Mouse (Mus musculus) liver, embryonic 14.5 days (tissue): ENCODE results near the gene Ahrr. TPM values are rescaled to one million over a fixed set of nuclear protein-coding genes. Genes with fewer than 3 reads are reported as not detected.

Experiments
- ATAC-seq: fragments of 200-750 bp; cut with Nextera tagmentation; 2 replicates; pipeline ENCODE4 v1.8.0; 2017; ENCODE audit warnings: moderate number of reproducible peaks, mild to moderate bottlenecking, moderate library complexity; ENCODE audit not compliant: insufficient read depth
- DNase-seq, 3 experiments: peaks; one replicate each; pipeline ENCODE4 v3.0.0-alpha.2; 2012 to 2013; ENCODE audit warnings: low read depth in 3 of 3, low spot score in 3 of 3
- H3K27ac ChIP-seq: fragments of 300-500 bp; sonication (generic); 2 replicates; pipeline ENCODE4 v1.5.1; 2014; ENCODE audit warnings: moderate library complexity, mild to moderate bottlenecking, control low read depth, inconsistent platforms
- H3K27me3 ChIP-seq: fragments of 300-500 bp; sonication (generic); 2 replicates; pipeline ENCODE4 v1.6.1; 2014; ENCODE audit warnings: mild to moderate bottlenecking, low read length, moderate library complexity; ENCODE audit not compliant: control insufficient read depth, insufficient read depth
- H3K36me3 ChIP-seq: fragments of 300-500 bp; sonication (generic); replicated peaks from 2 replicates; pipeline ENCODE4 v1.6.1; 2014; ENCODE audit warnings: low read depth; ENCODE audit not compliant: control insufficient read depth, insufficient read depth
- H3K4me1 ChIP-seq, 2 experiments: fragments of 200-500 bp in 1 of 2; fragments of 300-500 bp in 1 of 2; sonication (generic) in 1 of 2; replicated peaks; 2 replicates each; pipeline ENCODE4 v1.6.1; 2012 to 2014; ENCODE audit warnings: antibody characterized with exemption in 1 of 2, inconsistent platforms in 1 of 2, low read length in 1 of 2; ENCODE audit not compliant: control insufficient read depth in 2 of 2, insufficient read depth in 2 of 2
- H3K4me2 ChIP-seq: fragments of 300-500 bp; sonication (generic); 2 replicates; pipeline ENCODE4 v1.6.1; 2014; ENCODE audit warnings: low read depth, mild to moderate bottlenecking, control low read depth, moderate library complexity
- H3K4me3 ChIP-seq, 2 experiments: fragments of 200-500 bp in 1 of 2; fragments of 300-500 bp in 1 of 2; sonication (generic) in 1 of 2; 2 replicates each; pipeline ENCODE4 v1.5.1; 2012 to 2014; ENCODE audit warnings: low read depth in 2 of 2, low read length in 2 of 2, mild to moderate bottlenecking in 2 of 2, control low read depth in 1 of 2, inconsistent platforms in 1 of 2, moderate library complexity in 1 of 2; ENCODE audit not compliant: insufficient read depth in 1 of 2
- H3K9ac ChIP-seq: fragments of 300-500 bp; sonication (generic); replicated peaks from 2 replicates; pipeline ENCODE4 v1.6.1; 2014; ENCODE audit warnings: mild to moderate bottlenecking, control low read depth, moderate library complexity
- H3K9me3 ChIP-seq: fragments of 300-500 bp; sonication (generic); 2 replicates; pipeline ENCODE4 v1.6.1; 2016; ENCODE audit warnings: low read length, mixed read lengths; ENCODE audit not compliant: control insufficient read depth
- CTCF ChIP-seq: IDR thresholded peaks from 2 replicates; pipeline ENCODE4 v1.5.1; 2016; ENCODE audit warnings: antibody characterized with exemption, low read depth, control low read depth
- EP300 ChIP-seq: IDR thresholded peaks from 2 replicates; pipeline ENCODE4 v1.6.1; 2016; ENCODE audit warnings: antibody characterized with exemption, low read depth
- WGBS: fragments of 180-500 bp; shearing (Covaris S2); extraction: QIAGEN DNeasy Blood & Tissue Kit; methylation state at CpG from one replicate; pipeline ENCODE4 v1.1.7; 2014; ENCODE audit not compliant: insufficient replicate concordance; 5-methylcytosine and 5-hydroxymethylcytosine counted together
- polyA plus RNA-seq, 2 experiments: library from polyadenylated mRNA; depleted of rRNA in 1 of 2; stranded (reverse) in 1 of 2; unstranded in 1 of 2; fragments of >200 nt; fragmentation: Nextera tagmentation in 1 of 2; extraction: Ambion mirVana in 1 of 2; gene quantifications; 2 replicates each; pipeline versions ENCODE4 v1.2.1 to v1.2.3; 2012 to 2014

Ahrr gene
- 0.05 and 0.08 TPM in 2 replicates for polyA plus RNA-seq (2012; rRNA removed)
- 0.05 and 0.17 TPM in 2 replicates for polyA plus RNA-seq (2014; fragmentation: Nextera tagmentation; extraction: Ambion mirVana)

DNA sequence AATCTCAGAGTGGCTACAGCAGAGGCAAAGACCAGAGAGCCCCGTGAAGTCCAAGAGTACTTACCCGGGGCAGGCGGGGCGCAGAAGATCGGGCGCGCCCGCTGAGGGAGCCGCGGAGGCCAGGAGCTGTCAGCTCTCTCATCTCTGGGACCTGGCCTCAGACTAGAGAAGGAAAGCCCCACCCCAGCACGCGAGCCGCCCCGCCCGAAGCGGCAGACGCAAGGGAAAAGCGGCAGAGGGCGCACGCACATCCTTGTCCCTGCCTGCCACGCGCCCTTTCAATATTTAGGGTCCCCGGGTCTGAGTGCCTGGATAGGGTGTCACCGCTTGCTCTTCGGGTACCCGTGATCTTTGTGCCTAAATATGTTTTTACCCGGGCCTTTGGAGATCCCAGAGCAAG is at the start of gene Ahrr:
Gene Ahrr, minus strand, starts transcription at position 165 of the 400 bp plus-strand sequence.
- Histone ChIP-seq H3K4me2 (peak within 1 kb of the TSS; percentile 28), H3K27ac (no peak within 1 kb of the TSS), H3K36me3 (no peaks in the 10 kb centered on the region), H3K9me3 (no peaks in the 10 kb centered on the region), H3K4me1 (no peaks in the 10 kb centered on the region), H3K9ac (no peak within 1 kb of the TSS), H3K4me3 (no peak within 1 kb of the TSS), H3K27me3 (peaks cover 5% of the 10 kb centered on the region)
- DNase-seq (peak in 1 of 3 experiments; percentile 35), ATAC-seq (peak; percentile 70; the same call in 1 of the 2 replicates)
- under 1% methylated on average over 27 of the region's 27 CpGs for WGBS
- TF ChIP-seq EP300 (no peak), CTCF (peak; percentile 69)

DNA sequence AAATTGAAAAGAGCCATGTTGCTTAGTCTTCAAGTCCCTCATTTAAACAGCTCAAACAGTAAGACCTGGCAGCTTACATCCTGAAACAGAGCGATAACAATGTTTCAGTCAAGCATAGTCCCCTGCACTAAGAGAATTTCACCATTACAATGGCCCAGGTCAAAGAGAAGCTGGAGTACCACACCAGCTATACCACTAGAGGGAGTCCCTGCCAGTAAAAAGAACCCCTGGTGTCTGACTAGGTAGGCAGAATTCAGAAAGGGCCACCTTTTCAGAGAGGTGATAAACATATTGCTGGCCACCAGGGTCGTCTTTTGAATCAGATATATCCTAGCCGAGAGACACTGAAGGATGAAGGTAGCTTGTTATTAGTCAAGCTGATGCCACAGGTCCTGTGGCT is 48.9 kb upstream of the Ahrr start:
- H3K27me3 ChIP-seq: no peaks in the 10 kb centered on the region
- ATAC-seq: peak; percentile 52; the same call in 1 of the 2 replicates
- DNase-seq: peak in 1 of 3 experiments; percentile 33
- H3K27ac ChIP-seq: no peak overlapping the region
- no peaks in the 10 kb centered on the region for H3K9me3 ChIP-seq
- 38% methylated on average over 3 of the region's 3 CpGs for WGBS
- peaks cover 52% of the 10 kb centered on the region for H3K36me3 ChIP-seq
- peak; percentile 67 for TF ChIP-seq CTCF
- TF ChIP-seq EP300: no peak
- H3K9ac ChIP-seq: no peak overlapping the region
- no peak overlapping the region for H3K4me3 ChIP-seq
- H3K4me1 ChIP-seq: no peaks in the 10 kb centered on the region
- H3K4me2 ChIP-seq: no peak overlapping the region

DNA sequence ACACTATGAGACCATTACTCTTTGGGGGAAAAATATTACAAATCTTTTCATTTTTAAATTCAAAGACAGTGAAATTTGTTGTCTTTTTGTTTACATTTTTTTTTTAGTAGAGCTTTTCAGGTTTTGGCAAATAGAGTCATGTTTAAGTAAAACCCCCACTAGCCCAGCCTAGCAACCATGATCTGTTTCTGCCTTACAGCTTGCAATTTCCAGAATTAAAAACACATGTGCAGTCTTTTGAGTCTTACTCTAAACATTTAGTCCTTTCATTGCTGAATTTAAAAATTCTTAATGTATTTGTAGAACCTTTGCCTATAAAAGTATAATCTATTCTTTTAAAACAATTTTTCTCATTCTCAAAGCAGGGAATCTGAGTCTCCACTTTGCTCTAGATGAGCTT is 37.2 kb upstream of the Ahrr start:
- Histone ChIP-seq H3K27me3 (no peaks in the 10 kb centered on the region), H3K4me3 (no peak overlapping the region), H3K9ac (no peak overlapping the region), H3K36me3 (peaks cover 53% of the 10 kb centered on the region), H3K4me1 (no peaks in the 10 kb centered on the region), H3K4me2 (no peak overlapping the region), H3K27ac (no peak overlapping the region), H3K9me3 (no peaks in the 10 kb centered on the region)
- DNase-seq: no peak
- TF ChIP-seq EP300: no peak
- TF ChIP-seq CTCF: no peak
- ATAC-seq: no peak

DNA sequence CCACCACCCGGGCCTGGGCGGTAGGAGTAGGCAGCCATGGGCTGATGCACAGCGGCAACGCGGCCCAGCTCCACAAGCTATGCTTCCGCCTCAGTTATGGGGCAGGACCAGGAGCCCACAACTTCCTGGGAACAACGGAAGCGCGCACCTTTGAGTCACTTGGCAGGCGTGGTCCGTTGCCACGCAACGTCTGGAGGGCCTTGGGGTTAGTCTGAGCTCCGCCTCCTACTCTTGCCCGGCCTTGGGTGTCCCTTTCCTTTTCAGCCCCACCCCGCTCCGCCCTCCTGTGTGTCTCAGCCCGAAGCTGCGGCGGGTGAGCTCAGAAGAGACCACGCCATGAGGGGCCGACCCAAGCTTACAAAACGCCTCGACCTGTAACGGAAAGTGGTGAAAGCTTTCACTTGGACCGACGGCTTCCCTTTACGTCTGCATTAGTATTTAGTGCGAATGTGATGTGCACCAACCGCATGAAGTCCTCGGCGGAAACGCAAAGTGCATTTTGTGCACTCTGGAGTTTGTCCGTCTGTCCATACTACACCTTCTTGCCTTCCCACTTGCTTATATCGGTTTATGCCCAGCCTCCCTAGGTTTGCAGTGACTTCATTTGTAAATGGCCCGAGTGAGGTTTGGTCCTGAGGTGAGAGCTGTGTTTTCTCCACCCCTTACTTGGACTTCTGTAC is 25.2 kb upstream of the Ahrr start, which contains the start of gene Pdcd6:
Gene Pdcd6, minus strand, starts transcription at position 411 of the 680 bp plus-strand sequence.
- under 1% methylated on average over 36 of the region's 36 CpGs for WGBS

DNA sequence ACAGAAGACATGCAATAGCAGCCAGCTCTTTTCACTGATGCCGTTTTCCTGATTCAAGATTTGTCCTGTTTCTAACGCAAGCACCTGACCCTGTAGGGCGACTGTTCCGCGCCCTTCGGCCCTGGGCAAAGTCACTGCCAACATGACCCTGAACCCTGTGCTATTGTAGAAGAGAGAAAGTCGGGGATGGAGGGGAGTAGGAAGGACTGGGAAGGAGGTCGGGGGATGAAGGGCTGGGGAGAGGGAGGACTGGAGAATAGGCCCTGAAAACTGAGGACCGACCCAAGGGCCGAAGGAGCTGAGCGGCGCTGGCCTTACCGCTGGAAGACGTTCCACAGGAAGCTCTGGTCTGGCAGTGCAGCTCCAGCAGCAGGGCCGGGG is 24.6 kb upstream of the Ahrr start:
- WGBS: 2% methylated on average over 15 of the region's 15 CpGs
- peaks cover 5% of the 10 kb centered on the region for H3K36me3 ChIP-seq
- peak overlapping the region; percentile 48 for H3K27ac ChIP-seq
- H3K4me2 ChIP-seq: peak overlapping the region; percentile 93
- H3K9me3 ChIP-seq: no peaks in the 10 kb centered on the region
- peaks cover 14 to 18% of the 10 kb centered on the region in 2 experiments for H3K4me1 ChIP-seq
- ATAC-seq: peak; percentile 35; the same call in 1 of the 2 replicates
- peak overlapping the region; percentile 79 to 97 for H3K4me3 ChIP-seq
- H3K9ac ChIP-seq: peak overlapping the region; percentile 91
- no peaks in the 10 kb centered on the region for H3K27me3 ChIP-seq
- TF ChIP-seq CTCF (no peak), EP300 (no peak)
- DNase-seq: no peak

More for the DNA sequence above, 25.2 kb upstream of the Ahrr start, which contains the start of gene Pdcd6:
- H3K27me3 ChIP-seq: no peaks in the 10 kb centered on the region
- no peak for TF ChIP-seq CTCF
- no peak for TF ChIP-seq EP300
- DNase-seq (peak; percentile 95 to 98 (median 96)), ATAC-seq (peak; percentile 99)
- peak within 1 kb of the TSS; percentile 91 for H3K9ac ChIP-seq
- peak within 1 kb of the TSS; percentile 79 to 97 for H3K4me3 ChIP-seq
- H3K27ac ChIP-seq: peak within 1 kb of the TSS; percentile 48
- H3K4me1 ChIP-seq: peaks cover 14 to 18% of the 10 kb centered on the region in 2 experiments
- peak within 1 kb of the TSS; percentile 93 for H3K4me2 ChIP-seq
- no peaks in the 10 kb centered on the region for H3K9me3 ChIP-seq
- H3K36me3 ChIP-seq: peaks cover 11% of the 10 kb centered on the region
